8 mouse cellular contexts compared by ENCODE assay signal in the genomic region with DNA sequence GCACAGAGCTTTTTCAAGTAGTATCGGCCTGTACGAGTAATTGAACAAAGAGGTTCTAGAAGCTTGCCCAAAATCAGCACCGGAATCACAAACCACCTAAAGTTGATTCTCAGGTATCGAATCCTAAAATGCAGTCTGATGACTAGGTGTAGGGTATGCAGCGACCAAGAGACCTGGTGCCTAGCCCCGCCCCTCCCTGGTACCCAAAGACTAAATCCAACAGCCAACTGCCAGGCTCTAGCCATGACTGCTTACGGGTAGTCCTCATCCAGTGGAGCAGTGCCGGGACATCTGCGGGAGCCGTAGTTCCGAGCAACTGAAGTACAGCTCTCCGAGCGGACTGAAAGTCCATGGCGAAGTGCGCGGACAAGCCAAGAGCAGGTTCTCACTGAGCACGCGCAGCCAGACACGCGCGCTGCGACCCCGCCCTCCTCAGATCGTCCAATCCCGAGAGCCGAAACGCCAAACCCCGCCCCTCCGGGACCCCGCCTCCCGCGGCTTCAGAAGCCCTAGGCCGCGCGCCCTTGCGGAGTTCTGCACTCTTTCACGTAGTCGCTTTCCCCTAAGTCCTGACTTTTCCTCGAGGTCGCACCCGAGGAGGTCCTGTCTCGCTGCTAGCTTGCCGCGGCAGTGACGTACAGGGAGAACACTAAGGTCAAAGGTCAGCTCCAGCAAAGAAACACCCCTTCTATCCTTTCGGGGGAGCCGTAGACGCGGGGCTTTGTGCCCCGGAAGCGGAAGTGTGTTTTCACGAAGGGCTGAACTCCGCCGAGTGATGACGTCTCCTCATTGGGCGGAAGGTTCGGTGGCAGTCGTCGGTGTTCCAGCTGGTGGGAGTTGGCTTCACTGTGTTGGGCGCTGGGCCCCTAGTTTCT. TPM values are rescaled to one million over a fixed set of nuclear protein-coding genes. Genes with fewer than 3 reads are reported as not detected.
A peak's percentile ranks its signal among the peaks of the same experiment; 100 is the strongest.
DNase-seq lines count a peak whose midpoint lies in the region; ATAC-seq and TF ChIP-seq lines count a peak whose summit lies in the region.
"Not testable (repeated sequence)": the region's sequence is repeated elsewhere in the genome, so short reads cannot be mapped to it uniquely, and the experiment has no call there.

Gene 2700097O09Rik (minus strand): TSS at position 385 of the 875 bp plus-strand sequence.
Gene Srp54a (plus strand): TSS at position 537 of the 875 bp plus-strand sequence.

- not testable (repeated sequence) for H3K4me1 ChIP-seq in cortical plate, adult 2 months (ENCODE audit: control insufficient read depth, insufficient read depth, low read length)

- peak; percentile 96 for DNase-seq in gastrocnemius, postnatal 10 days
- peak; percentile 98 for DNase-seq in induced T-regulatory cell, adult 2 months (ENCODE audit: low read depth)
- DNase-seq in left cerebral cortex, adult 9 months (ENCODE audit: low spot score in 2 of 2), result peak; percentile 90 to 95
- DNase-seq in right cerebral cortex, postnatal 14 days, result peak; percentile 93
- peak; percentile 89 to 93 for DNase-seq in urinary bladder, postnatal 36 days (ENCODE audit: low spot score in 2 of 2)

- ATAC-seq in activated CD4-positive, CD25-positive, alpha-beta regulatory T cell, adult 4 months, result peak; percentile 90
- peak; percentile 89 for ATAC-seq in megakaryocyte progenitor cell, adult 5-6 weeks (replicated peaks; ENCODE audit: poor library complexity)

- H3K27ac ChIP-seq in cortical plate, adult 2 months (ENCODE audit: insufficient read depth, low read length), result peak within 1 kb of the TSS; percentile 92

- not testable (repeated sequence) for TF ChIP-seq CTCF in cortical plate, adult 2 months (IDR thresholded peaks at IDR 0.05; ENCODE audit: extremely low read depth, insufficient read depth, low read length)

- peak; percentile 71; the same call in 1 of the 2 replicates for TF ChIP-seq POLR2A in cortical plate, adult 2 months (IDR thresholded peaks at IDR 0.05; ENCODE audit: extremely low read depth, insufficient read depth, low read length)

- peak within 1 kb of the TSS; percentile 73 for H3K4me3 ChIP-seq in cortical plate, adult 2 months (ENCODE audit: insufficient read depth, low read length)

RNA-seq across cellular contexts. Expression of gene 2700097O09Rik, which starts in this region (rescaled TPM):
- 10 to 100 TPM; 14.0 to 17.8 TPM for polyA plus RNA-seq in activated CD4-positive, CD25-positive, alpha-beta regulatory T cell, adult 4 months (2017; shearing (Covaris generic))
- 15.9 and 17.1 TPM in 2 replicates for polyA plus RNA-seq in cortical plate, adult 2 months (2012; rRNA removed)
- 1 to 10 TPM; 7.1 to 9.8 TPM for total RNA-seq in gastrocnemius, postnatal 10 days (2021)
- total RNA-seq in megakaryocyte progenitor cell, adult 5-6 weeks (2015), result 22.4 and 22.8 TPM in 2 replicates
- total RNA-seq in megakaryocyte progenitor cell, adult 5-6 weeks (2017), result 7.5 and 12.9 TPM in 2 replicates

RNA-seq across cellular contexts. Expression of gene Srp54a, which starts in this region (rescaled TPM):
- 100 to 1,000 TPM; 137 to 147 TPM for polyA plus RNA-seq in activated CD4-positive, CD25-positive, alpha-beta regulatory T cell, adult 4 months (2017; shearing (Covaris generic))
- polyA plus RNA-seq in cortical plate, adult 2 months (2012; rRNA removed), result 71.6 and 76.5 TPM in 2 replicates
- 10 to 100 TPM; 77.4 to 78.9 TPM for total RNA-seq in gastrocnemius, postnatal 10 days (2021)
- 118 and 127 TPM in 2 replicates for total RNA-seq in megakaryocyte progenitor cell, adult 5-6 weeks (2015)
- total RNA-seq in megakaryocyte progenitor cell, adult 5-6 weeks (2017), result 191 and 227 TPM in 2 replicates

Comparison
In these comparisons a context has a peak if more than half of its experiments do, and no peak if none do; other contexts are left out.
1. Peak in every context shown above with its lines: DNase-seq, ATAC-seq, H3K4me3 ChIP-seq and H3K27ac ChIP-seq.